Mouse (Mus musculus) right cerebral cortex, postnatal 10 days (tissue): ENCODE data around the gene Sh3bp2.

ENCODE experiments used
- DNase-seq, 2 experiments: peaks; one replicate each; pipeline ENCODE4 v3.0.0; 2021; ENCODE audit warnings: low spot score in 2 of 2

Gene Sh3bp2

DNA sequence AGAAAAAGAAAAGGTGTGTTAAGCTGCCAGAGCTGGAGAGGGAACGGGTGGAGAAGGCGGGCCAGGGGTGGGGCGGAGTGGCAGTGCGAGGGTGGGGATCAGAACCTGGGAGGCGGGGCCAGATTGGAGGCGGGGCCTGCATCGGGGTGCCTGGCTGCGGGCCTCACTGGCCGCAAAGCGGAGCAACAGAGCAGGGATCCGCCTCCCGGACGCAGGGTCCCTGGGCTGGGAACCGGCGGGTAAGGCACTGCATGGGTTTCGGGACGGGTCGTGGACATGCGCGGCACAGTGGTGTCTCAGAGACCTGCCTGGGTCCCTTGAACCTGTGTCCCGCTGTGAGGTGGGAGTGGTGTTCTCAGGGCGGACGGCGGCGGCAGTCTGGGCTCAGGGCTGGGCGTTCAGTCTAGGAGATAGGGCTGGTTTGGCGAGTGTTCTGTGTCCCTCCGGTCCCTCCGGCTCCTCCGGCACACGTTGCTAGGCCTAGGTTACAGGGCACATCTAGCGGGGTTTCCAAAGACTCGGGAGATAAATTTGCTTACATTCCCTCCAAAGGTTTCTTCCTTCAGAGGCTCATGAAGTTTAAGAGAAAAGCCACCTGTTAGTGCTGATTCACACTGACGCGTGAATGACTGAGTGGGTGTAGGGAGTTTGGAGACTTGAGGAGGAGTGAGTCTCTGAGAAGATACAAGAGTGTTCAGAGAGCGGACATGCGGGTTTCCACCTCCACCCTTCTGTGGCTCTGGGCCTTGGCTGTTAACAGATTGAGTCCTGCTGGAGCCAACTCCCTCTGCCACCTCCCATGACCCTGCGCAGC is at the start of gene Sh3bp2:
Gene Sh3bp2 (plus strand): TSS at position 176 of the 814 bp plus-strand sequence.
- DNase-seq, result peak; percentile 86 to 89

DNA sequence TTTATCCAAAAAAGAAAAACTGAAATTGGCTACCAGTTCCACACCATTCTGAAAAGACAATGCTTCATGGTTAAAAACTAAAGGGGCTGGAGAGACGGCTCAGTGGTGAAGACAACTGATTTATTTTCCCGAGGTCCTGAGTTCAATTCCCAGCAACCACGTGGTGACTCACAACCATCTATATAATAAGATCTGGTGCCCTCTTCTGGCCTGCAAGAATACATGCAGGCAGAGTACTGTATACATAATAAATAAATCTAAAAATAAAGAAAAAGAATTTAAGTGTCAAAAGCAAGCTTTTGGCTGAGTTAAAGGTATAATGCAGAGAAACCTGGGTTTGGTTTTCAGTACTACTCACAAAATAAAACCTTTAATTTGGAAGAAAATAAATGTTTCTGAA is 44.7 kb upstream of the Sh3bp2 start:
- no peak for DNase-seq

DNA sequence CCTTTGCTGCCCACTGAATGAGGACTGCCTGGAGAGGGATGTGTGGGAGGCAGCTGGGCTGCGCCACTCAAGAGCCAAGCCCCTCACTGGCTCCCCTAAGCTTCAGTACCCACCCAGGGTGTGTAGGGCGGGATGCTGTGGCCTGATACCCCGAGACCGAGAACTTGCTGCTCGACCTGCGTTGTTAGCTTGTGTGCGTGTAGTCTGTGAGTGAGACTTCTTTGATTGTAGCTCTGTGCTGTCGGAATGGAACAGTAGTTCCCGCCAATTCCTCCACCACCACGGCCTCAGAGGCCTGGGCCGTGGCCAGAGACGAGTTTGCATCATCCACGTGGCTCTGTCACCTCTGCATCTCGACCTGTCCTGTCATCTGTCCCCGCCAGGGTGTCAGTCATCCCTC is 39.9 kb upstream of the Sh3bp2 start:
- no peak for DNase-seq

DNA sequence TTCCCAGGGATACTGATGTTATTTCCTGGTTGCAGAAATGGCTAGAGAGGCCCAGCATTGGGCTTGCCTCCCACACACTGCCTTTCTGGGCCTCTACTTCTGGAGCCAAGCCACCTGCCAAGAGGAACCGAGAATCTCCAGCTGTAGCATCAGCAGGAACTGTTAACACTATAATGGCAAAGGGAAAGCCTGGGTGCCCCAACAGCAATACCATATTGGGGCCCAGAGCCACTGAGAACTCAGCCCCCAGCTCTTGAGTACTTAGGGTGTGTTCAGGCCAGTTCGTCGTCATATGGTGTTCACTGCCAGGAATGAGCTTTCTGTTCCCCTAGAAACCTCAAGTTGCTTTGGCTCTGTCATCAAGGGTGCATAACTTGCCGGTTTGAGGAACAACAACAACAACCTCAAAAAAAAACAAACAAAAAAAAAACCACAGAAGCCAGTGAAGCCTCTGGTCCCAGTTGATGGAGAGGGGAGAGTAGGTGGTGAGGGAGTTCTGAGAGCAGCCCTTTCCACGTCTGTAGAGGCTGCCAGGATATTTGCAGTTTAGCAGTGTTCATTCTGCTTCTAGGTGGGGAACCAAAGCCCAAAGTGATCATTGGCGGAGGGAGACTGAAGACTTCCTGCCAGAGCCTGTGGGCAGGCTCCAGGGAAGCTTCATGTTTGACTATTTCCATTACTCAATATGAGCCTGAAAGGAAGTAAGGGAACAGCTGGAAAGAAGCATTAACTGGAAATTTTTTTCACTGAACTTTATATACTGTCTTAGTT is 38.1 kb upstream of the Sh3bp2 start:
- peak in 1 of 2 experiments; percentile 60 for DNase-seq

DNA sequence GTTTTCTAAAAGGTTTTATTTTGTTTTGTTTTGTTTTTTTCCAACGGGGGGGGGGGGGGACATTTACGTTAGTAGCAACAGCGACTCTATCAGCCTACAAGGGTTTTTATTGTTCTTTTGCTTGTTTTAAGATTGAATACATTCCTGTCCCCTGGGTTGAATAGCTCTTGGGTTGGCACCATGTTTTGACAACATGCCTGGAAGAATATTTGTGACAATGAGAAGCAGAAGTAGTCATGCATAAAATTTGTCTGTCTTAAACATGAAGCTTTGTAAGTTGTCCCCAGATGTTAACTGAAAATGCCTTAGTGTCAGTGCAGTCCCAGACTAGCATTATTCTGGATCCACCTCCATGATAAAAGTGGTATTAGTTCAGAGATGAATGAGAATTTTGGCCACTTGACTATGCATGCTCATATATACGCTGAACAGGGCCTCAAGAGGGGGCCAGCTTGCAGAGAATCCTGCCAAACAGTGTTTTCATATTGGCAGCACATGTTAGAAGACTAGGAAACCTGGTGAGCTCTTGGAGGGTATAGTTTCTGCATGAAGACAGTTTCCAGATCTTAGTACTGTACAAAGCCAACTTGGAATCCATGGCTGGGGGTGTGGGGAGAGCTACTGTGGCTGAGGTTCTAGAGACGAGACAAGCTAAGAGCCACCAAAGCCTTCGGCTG is 36.8 kb upstream of the Sh3bp2 start:
- DNase-seq, result peak; percentile 40 to 51

DNA sequence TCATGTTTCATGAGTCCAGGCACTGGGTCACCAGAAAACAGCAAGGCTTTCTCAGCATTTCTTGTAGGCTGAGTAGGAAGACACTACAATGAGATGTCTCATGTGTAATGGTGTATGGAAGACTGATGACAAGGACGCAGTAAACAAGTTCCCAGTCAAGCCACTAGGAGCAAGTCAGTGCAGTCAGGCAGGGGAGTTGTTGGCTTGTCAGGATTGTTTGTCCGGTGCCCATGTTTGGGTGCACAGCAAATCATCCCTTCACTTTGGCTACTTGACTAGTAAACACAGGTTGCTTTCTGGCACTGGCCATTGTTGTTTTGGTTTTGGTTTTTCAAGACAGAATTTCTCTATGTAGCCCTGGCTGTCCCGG is 36.2 kb upstream of the Sh3bp2 start:
- DNase-seq, result no peak

DNA sequence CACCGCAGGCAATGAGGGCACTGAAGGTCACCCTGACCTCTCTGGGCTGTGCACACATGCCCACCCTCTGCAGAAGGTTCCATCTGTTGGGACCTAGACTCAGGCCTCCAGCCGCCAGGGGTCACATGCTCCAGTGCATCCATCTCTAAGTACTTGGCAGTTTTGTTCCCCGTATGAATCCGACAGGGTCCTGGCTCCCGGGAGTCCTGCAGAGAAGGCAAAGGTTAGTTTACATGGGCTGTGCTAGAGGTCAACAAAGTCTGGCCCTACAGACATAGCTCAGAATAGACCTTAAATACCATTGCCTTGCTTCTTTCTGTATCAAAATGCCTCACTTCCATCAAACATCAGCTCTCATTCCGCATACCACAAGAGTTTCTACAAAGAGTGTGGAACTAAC is 28.9 kb upstream of the Sh3bp2 start:
- DNase-seq, result no peak

DNA sequence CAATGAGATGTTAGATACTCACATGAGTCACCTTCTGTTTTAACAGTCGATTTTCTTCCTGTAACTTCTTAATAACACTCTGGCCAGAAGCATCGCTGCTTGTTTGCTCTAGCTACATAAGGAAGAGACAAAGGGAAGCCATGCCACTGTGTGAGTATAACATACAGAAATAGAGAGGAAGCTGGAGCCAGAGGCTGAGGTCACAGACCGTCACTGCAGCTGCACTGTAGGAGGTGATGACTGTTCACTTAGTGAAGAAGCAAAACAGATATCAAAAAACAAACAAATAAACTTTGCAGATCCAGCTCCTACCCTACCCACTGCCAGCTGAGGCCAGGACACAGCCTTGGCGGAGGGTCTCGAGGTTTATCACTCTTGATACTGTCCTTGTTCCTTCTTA is 24.8 kb upstream of the Sh3bp2 start:
- DNase-seq, result no peak

DNA sequence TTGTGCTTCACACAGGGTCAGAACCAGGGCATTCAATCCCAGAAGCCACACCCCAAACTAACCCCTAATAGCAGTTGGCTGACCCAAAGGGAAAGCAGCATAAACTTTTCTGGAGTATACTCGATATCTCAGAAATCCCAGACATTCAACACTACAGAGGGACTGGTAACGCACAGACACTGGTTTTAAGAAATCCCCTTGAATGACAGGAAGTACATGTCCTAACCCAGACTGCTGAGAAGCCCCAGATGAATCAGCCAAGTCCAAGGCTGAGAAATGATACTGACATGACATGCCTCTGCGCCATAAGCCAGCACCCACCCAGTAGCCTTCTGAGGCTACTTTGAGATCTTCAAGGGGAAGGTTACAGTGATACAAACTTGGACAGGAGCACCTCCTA is 24.1 kb upstream of the Sh3bp2 start:
- no peak for DNase-seq

DNA sequence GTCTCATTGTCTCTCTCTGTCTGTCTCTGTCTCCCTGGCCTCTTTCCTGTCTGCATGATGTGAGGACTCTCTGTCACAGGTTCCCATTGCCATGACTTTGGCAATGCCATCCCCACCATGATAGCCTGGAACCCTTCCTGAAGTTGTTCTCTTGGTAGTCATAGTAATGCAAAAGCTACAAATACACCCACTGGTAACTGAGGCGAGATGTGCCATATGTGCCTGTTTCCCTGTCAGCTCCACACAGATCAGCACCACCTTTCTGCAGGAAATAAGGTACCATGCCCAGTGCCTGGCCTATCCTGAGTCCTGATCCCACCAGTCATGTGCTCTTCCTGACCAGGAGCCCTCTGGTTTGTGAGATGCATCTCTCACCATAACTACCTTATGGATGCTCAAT is 23.2 kb upstream of the Sh3bp2 start:
- no peak for DNase-seq

DNA sequence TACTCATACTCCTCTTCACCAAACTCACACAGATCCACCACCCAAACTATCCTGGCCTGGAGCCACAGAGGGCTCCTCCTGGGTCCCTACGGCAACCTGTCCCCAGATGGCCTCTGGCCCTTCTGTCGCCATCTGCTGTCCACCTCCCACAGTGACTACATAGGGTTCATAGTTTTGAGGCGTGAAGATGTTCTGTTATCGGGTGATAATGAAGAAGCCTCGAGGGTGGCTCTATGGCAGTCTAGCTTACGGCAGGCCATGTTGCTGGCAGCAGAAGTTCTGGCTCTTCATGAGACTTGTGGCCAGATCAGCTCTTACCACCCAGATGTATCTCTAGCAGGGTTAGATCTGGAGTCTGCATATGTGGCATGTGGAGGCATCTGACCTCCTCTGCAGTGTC is 22.8 kb upstream of the Sh3bp2 start:
- no peak for DNase-seq

DNA sequence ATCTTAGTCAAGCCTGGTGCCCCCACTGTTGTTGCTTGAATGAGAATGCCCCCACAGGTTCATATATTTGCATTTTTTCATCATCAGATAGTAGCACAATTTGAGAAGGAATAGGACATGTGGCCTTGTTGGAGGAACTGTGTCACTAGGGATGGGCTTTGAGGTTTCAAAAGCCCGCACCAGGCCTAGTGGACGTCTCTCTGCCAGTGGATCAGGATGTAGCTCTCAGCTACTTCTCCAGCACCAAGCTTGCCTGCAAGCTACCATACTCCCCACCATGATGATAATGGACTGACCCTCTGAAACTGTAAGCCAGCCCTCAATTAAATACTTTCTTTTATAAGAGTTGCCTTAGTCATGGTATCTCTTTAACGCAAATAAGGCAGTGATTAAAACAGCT is 13.2 kb upstream of the Sh3bp2 start:
- DNase-seq, result no peak

DNA sequence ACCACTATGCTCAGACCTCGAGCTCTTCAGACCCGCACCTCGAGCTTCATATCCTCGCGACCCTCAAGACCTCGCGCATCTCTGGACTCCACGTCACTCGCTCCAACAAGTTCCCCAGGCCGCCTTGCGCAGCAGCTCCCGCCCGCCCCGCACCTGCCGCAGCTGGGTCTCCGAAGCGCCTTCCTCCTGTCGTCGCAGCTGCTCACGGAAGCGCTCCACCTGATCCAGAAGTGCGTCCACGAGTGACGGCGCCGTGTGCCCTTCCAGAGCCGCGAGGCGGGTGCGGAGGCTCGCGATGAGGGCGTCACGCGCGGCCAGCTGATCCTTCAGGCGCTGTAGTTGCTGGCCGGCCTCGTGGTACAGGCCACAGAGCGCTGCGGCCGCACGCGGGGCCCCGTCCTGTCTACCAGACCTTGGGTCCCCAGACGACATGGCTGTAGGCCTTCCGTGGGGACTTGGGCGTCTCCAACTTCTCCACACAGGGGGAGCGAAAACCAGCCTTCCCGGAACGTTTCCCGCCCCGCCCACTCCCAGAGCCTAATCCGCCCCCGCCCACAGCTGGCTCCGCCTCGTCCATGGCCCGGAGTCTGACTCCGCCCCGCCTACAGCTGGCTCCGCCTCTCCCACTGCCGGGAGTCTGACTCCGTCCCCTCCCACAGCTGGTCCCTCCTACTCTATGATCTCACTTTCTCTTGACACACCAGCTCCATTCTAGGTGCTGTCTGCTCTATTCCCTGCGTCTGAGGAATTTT is 12.0 kb upstream of the Sh3bp2 start, which contains the start of gene Tnip2:
Gene Tnip2 (minus strand): TSS at position 526 of the 752 bp plus-strand sequence.
- DNase-seq, result peak; percentile 94 to 95

DNA sequence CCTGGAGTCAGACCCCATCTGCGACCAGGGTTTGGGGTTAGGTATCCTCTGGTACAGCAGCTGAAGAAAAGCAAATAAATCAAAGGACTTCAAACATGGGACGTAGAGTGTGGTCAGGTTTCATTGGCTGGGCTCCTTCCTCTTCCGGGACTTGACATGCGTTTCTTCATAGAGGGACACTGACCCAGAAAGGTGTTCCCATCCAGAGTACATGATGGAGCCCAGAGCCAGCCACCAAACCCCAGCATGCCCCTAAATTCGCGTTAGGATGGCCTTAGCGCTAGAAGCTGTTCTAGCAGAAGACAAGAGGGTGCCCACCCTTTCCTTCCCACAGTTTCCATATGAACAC is 11.4 kb upstream of the Sh3bp2 start:
- no peak for DNase-seq

DNA sequence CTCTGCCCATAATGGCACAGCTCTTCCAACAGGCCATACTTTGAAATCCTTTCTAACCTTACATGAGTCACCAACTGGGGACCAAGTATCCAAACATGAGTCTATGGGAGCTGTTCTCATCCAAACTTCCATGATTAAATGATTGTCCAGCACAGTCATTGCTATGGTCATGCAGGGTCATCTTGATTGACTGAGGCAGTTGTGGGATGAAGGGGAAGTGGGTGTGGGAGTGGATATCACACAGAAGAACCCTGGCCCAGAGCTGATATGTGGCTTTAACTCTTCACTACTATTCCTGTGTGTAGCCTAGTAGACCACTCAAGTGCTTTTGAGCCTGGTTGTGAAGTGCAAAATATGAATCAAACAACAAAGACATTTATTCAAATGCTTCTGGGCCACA is 10.5 kb upstream of the Sh3bp2 start:
- no peak for DNase-seq

DNA sequence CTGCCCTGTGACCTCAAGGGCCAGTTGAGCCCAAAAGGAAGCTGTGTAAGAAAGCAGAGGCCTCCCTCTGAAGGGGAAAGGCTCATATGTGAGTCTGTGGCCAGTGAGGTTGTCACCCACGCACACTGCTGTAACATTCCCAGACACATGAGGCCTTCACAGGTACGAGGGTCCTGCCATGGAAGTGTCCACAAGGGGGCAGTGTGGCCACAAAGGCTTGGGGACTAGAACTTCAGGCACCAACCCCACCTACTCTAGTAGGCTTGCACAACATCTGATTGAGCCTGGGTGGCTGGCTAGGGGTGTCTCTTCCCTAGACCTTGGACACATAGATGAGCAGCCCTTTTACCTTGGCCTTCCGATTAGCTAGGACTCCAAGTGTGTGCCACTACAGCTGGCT is 7.7 kb upstream of the Sh3bp2 start:
- DNase-seq, result peak in 1 of 2 experiments; percentile 76

DNA sequence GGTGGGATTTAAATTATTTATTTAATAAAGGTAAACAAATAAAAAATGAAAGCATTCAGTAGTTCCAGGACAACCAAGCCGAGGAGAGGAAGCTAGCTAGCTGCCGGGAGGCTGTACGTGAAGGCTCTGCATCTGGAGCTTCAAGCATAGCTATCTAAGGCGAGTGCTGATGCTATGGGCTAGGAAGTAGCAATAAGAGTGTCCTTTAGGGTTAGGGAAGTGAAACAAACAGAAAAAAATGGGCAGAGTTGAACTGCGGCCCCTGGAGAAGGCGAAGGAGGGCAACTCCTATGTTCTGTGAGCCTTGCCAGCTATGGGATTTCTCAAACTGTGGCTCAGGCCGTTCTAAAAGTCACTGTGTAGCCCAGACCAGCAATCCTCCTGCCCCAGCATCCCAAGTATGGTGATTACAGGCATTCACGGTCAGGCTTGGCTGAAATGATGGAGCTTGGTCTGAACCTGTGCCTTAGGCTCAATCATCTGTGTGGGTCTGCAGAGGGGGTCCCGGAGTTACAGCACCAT is 6.2 kb upstream of the Sh3bp2 start:
- no peak for DNase-seq

DNA sequence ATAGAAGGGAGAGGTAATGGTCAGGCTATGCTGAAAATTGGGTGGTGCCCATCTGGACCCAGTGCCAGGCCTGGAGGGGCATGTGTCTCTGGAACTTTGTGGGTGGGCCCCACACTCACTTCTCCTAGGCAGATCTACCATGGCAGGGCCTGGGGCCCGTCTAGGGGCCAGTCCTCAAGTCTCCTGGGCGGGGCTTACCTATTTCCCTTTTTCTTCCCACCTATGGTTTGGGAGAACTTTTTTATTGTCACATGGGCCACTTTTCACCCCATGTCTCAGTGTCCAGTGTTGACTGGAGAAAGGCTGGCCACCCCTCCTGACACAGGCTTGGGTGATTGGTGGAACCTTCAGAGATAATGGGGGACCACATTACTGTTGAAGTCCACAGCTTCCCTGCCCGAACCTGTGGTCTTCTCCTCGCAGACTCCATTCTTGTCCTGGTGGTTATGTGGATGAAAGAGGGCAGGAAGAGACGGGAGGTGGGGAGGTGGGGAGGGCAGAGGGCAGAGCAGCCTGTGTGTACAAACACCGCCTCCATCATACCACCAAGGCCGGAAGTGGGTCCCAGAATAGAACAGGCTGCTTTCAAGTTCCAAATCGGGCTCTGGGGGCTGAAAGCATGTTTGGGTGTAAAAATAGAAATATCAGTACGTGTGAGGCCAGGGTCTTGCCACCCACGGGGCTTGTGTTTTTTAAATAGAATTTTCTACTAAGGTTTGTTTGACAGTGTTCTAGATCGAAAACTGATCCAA is 5.0 kb upstream of the Sh3bp2 start:
- DNase-seq, result peak; percentile 49 to 58

DNA sequence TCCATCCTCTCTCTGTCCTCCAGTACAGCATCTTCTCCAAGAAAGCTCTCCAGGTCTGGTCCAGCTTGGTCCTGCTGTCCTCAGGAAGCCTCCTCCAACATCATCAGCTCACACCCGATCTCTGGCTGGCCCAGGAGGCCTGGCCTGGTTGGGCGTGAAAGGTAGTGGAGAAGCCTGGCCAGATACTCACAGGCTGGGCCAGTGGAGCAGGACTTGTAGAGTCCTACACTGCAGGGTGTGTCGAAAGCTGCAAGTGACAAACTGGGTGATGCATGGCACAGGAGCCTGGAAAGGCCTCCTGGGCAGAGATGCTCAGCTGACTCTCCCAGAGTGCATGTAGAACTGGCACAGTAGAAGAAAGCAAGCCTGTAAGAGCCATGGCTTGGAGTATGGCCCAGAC is 4.3 kb upstream of the Sh3bp2 start:
- DNase-seq, result no peak

DNA sequence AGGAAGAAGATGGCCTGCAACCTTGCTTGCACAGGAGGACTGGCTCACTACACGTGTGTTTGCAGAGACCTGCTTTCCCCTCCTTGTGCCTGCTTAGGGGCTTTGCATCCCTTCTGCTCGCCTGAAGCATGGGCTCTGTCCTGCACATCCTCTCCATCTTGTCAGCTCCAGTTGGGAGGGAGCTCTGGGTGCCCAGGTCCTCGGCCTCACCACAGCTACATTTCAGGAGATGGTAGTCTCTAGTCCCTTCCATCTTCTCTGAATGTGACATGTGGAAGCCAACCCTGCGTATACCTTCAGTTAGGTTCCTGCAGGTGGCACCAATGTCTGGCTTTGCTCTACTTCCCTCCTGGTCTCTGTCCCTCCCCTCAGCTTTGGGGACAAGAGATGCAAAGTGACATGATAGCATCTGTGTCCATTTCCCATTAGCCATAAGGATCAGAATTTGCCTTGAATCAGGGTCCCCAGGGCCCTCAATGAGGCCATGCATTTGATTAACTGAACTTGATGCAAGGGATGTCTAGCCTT is 1.6 kb upstream of the Sh3bp2 start:
- DNase-seq, result no peak

DNA sequence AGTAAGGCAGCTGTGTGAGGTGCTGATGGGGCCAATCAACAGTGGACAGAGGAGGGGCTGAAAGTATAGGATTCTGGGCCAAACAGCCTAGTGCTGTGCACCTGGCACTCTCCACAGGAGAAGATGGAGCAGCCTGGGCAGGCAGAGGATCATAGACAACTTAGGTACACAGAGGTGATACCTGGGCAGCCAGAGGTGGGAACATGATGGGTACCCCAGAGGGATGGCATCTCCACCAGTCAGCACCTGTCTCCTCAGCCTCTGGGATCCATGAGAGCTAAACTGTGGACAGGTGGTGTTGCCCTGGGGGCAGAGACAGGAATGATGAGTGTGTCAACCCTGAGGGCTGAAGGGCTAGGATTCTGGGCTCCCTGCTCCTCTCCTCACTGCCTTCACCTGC is 1.1 kb upstream of the Sh3bp2 start:
- no peak for DNase-seq
